Mouse (Mus musculus): ENCODE measurements around the gene 3110009E18Rik. TPM values are rescaled to one million over a fixed set of nuclear protein-coding genes. Genes with fewer than 3 reads are reported as not detected.

3110009E18Rik gene
- polyA plus RNA-seq, 1 experiment from 2014 or later: 18.1 TPM

Other genes starting within 250 kb of the 3110009E18Rik start
- gene Tmem177, start 208.0 kb upstream of the 3110009E18Rik start, polyA plus RNA-seq (2015; fragmentation: Nextera tagmentation; extraction: Ambion mirVana): 6.7 and 7.6 TPM in 2 replicates
- gene Cfap221, start 124.0 kb upstream of the 3110009E18Rik start, polyA plus RNA-seq (2015; fragmentation: Nextera tagmentation; extraction: Ambion mirVana): 1.0 and 1.1 TPM in 2 replicates
- gene Sctr, start 114.3 kb upstream of the 3110009E18Rik start, polyA plus RNA-seq (2015; fragmentation: Nextera tagmentation; extraction: Ambion mirVana): 0.16 TPM in 1 of 2 replicates, not detected in the other
- 11.4 and 13.6 TPM in 2 replicates for gene Tmem37, start 47.1 kb upstream of the 3110009E18Rik start, polyA plus RNA-seq (2015; fragmentation: Nextera tagmentation; extraction: Ambion mirVana)
- gene Dbi, start 109 bp upstream of the 3110009E18Rik start, polyA plus RNA-seq (2015; fragmentation: Nextera tagmentation; extraction: Ambion mirVana): 457 and 459 TPM in 2 replicates
- gene Steap3, start 151.5 kb downstream of the 3110009E18Rik start, polyA plus RNA-seq (2015; fragmentation: Nextera tagmentation; extraction: Ambion mirVana): 3.0 and 3.6 TPM in 2 replicates
- gene C1ql2, start 219.4 kb downstream of the 3110009E18Rik start, polyA plus RNA-seq (2015; fragmentation: Nextera tagmentation; extraction: Ambion mirVana): 0.08 and 0.20 TPM in 2 replicates

Data from lung, embryonic 16.5 days (tissue).